Mouse (Mus musculus) 3134 (cell line): ENCODE measurements at regions not wholly inside any gene's neighbourhood (a gene's known extent, or its start where the extent isn't known, plus 50 kb on each side); places are given as distances from the start of the nearest gene placed in this dataset.
"Not testable (repeated sequence)": the region's sequence is repeated elsewhere in the genome, so short reads cannot be mapped to it uniquely, and the experiment has no call there.

Experiments used
- DNase-seq: peaks from one replicate; pipeline ENCODE4 v3.0.0-alpha.2; 2011; ENCODE audit warnings: low spot score; ENCODE audit not compliant: insufficient read length; ENCODE audit errors: extremely low read depth

GRCm38 (mm10) chr16:30793378-30793753, 193.8 kb downstream of the Fam43a start:
- no peak for DNase-seq

DNA sequence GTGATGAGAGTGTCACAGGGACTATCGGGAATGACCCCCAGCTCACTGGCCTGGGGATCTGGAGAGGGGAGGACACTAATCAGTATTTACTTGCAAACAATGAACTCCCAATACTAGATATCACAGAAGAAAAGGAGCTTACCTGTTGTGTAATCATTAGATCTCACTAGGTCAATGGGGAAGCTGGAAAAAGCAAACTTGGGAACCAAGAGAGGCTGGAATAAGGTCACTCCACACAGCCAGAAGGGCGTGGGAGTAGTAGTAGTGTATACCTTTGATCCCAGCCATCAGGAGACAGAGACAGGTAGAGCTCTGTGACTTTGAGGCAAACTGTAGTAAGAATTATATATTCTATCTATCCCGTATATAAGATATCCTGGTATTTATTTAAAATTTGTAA, 194.3 kb downstream of the Fam43a start:
- DNase-seq: no peak

GRCm38 (mm10) chr16:30795501-30795904, 196.0 kb downstream of the Fam43a start:
- DNase-seq: no peak

DNA sequence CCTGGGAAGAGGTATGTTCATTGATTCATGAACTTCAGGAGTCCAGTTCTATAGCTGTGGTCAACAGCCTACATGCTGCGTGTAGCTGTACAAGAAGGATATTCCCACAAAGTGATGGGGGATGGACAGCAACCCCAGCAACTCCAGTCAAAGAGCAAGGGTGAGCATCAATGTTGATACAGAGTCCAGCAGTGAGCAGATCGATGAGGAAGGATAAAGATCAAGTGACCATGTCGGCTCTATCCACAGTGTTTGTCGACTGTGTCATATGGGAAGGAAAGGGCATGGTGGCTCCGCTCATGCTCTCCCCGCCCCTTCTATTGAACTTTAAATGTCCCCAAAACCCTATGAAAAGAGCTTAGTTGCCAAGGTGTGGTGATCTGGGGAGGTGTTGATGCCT, 196.6 kb downstream of the Fam43a start:
- no peak for DNase-seq

GRCm38 (mm10) chr16:30797006-30797405, 197.5 kb downstream of the Fam43a start:
- DNase-seq: no peak

DNA sequence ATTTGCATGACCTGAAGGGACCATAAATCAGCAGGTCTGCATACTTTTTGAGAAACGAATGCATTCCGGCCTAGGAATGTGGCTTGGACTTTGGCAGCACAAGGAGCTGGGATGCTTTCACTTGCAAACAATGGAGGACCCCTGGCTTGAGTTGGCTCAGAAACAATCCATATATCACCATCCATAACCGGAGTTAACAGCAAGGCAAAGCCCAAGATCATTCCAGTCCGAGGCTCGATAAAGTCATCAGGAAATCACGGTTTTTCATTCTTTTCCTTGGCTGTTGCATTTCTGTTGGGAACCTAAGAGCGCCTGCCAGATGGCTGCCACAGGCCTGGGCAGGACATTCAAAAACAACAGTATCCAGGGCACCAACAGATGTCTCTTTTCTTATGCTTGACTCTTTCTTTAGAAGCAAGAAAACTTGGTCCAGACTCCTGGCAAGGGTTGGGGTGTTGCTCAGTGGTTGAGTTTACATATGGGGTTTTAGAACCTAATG, 198.5 kb downstream of the Fam43a start:
- no peak for DNase-seq

- no peak for DNase-seq
Observed at GRCm38 (mm10) chr16:30798536-30798935, 199.0 kb downstream of the Fam43a start.

- no peak for DNase-seq
Observed at GRCm38 (mm10) chr16:30799699-30800483, 200.4 kb downstream of the Fam43a start.

- no peak for DNase-seq
Observed at GRCm38 (mm10) chr16:30804018-30804417, 204.5 kb downstream of the Fam43a start.

DNA sequence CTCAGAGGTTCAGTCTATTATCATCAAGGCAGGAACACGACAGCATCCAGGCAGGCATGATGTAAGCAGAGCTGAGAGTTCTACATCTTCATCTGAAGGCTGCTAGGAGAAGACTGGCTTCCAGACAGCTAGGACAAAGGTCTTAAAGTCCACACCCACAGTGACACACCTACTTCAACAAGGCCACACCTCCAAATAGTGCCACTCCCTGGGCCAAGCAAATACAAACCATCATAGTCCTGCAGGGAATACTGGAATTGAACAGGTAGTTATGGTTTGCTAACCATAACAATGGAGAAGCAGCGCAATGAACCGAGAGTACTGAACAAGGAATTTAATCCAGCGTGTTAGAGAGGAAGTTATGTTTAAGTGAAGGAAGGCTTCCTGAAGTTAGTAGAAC, 206.7 kb downstream of the Fam43a start:
- not testable (repeated sequence) for DNase-seq

DNA sequence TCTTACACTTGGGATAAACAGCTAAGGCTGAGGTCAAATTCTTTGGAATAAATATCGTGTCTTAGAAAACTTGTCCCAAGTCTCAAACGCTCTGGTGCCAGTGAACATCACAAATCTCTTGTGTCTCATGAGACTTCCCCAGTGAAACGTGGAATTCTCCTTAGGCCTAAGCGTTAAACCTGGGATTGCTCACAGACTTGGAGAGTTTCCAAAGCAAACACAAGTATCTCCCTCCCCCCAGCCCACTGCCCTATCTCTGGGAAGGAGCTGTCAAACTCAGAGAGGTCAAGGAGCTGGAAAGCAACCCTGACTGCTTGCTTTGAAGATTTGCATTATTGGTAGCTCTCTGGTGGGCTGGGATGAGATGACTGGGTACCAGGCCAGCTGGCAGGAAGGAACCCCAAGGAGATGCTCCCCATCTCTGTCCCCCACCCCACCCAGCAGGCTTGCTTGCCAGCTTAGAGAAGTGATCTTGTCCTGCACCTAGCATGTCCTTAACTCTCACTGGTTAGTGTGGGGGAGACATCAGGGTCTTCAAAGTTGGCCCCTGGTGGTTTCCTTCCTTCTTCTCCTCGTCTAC, 219.1 kb downstream of the Fam43a start:
- no peak for DNase-seq

- no peak for DNase-seq
Observed at GRCm38 (mm10) chr16:30819342-30819741, 219.8 kb downstream of the Fam43a start.

- DNase-seq: no peak
Observed at GRCm38 (mm10) chr16:30820234-30820633, 220.7 kb downstream of the Fam43a start.

- DNase-seq: no peak
Observed at GRCm38 (mm10) chr16:30820761-30821160, 221.2 kb downstream of the Fam43a start.

- no peak for DNase-seq
Observed at GRCm38 (mm10) chr16:30821191-30821910, 221.8 kb downstream of the Fam43a start.

- no peak for DNase-seq
Observed at GRCm38 (mm10) chr16:30821911-30822578, 222.5 kb downstream of the Fam43a start.

DNA sequence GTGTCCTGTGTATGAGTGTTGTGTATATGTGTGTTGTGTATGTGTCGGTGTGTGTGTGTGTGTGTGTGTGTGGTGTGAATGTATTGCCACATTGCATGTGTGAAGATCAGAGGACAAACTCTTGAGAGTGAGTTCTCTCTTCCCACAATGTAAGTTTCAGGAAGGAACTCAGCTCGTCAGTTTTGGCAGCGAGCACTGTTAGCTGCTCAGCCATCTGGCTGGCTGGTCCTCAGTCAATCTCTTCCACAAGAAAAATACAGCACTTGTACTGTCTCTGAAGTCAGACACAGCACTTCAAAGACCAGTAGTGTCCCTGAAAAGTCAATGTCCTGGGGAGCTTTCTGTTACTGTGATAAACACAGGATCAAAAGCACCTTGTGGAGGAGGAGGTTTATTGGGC, 226.6 kb downstream of the Fam43a start:
- no peak for DNase-seq

DNA sequence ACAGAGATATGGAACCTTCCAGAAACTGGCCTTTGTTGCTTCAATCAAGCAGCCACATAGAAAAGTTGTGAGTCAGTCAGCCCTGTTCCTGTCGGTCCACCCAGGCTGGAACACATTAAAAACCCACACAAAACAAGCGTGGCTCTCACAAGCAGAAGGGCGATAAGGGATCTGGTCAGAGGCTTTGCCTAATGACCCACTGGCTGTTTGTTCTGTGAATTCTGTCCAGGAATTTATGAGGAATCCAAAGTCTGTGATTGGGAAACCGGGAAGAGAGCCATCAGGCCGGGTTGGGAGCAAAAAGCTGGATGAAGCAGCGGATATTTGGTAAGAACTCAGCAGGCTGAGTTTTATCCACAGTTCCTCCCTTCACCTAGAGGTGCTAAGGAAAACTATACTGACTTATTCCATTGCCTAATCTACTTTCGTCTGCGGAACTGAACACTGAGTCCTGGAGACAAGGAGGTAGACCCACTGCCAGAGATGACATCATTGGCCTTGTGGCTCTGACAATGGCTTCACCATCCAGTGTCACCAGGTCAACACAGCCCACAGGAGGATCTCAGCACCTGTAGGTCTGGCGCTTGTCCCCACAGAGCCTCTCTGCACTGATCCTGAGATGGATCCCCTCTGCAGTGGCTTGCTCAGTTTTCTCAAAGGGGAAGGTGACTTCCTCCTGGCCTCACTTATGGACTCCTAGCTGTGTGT, 228.5 kb downstream of the Fam43a start:
- peak; percentile 59 for DNase-seq

- no peak for DNase-seq
Observed at GRCm38 (mm10) chr16:30834561-30834960, 235.0 kb downstream of the Fam43a start.

- no peak for DNase-seq
Observed at GRCm38 (mm10) chr16:30835678-30836077, 236.2 kb downstream of the Fam43a start.
